Mouse (Mus musculus): ENCODE data around the gene AC109138.7. TPM values are rescaled to one million over a fixed set of nuclear protein-coding genes. Genes with fewer than 3 reads are reported as not detected.

Gene AC109138.7
- polyA plus RNA-seq, 1 experiment from 2014 or later: not detected

GRCm38 (mm10) chr19:4196548-4196947, 17.6 kb upstream of the AC109138.7 start:
- 0 out of 2 replicates have a peak overlapping the region, but pooled peaks have one; percentile 11 for H3K4me3 ChIP-seq
- WGBS: 71% methylated on average over 5 of the region's 5 CpGs
- H3K27ac ChIP-seq: no peak overlapping the region
- no peak for DNase-seq (ENCODE audit: extremely low spot score, low spot score)
- peaks cover 65% of the 10 kb centered on the region for H3K4me1 ChIP-seq
- H3K36me3 ChIP-seq (replicated peaks): peaks cover 78% of the 10 kb centered on the region
- H3K9me3 ChIP-seq: no peaks in the 10 kb centered on the region
- no peaks in the 10 kb centered on the region for H3K27me3 ChIP-seq (ENCODE audit: poor library complexity, severe bottlenecking)

GRCm38 (mm10) chr19:4197180-4197579, 17.0 kb upstream of the AC109138.7 start:
- no peaks in the 10 kb centered on the region for H3K9me3 ChIP-seq
- WGBS: 83% methylated on average over 3 of the region's 3 CpGs

GRCm38 (mm10) chr19:4201291-4201909, 12.8 kb upstream of the AC109138.7 start, which contains the start of gene Rad9a:
Gene Rad9a, minus strand, starts transcription at chr19:4201662.
- peak within 1 kb of the TSS; percentile 85 for H3K4me3 ChIP-seq
- peak; percentile 98 for DNase-seq (ENCODE audit: extremely low spot score, low spot score)
- H3K4me1 ChIP-seq: peaks cover 43% of the 10 kb centered on the region
- peaks cover 42% of the 10 kb centered on the region for H3K36me3 ChIP-seq (replicated peaks)
- H3K9me3 ChIP-seq: no peaks in the 10 kb centered on the region
- peaks cover 31% of the 10 kb centered on the region for H3K27me3 ChIP-seq (ENCODE audit: poor library complexity, severe bottlenecking)
- under 1% methylated on average over 34 of the region's 34 CpGs for WGBS
- H3K27ac ChIP-seq: peak within 1 kb of the TSS; percentile 93

More at GRCm38 (mm10) chr19:4197180-4197579, 17.0 kb upstream of the AC109138.7 start:
- Histone ChIP-seq H3K4me1 (peaks cover 66% of the 10 kb centered on the region), H3K27ac (no peak overlapping the region), H3K4me3 (no peak overlapping the region), H3K36me3 (replicated peaks) (peaks cover 78% of the 10 kb centered on the region), H3K27me3 (ENCODE audit: poor library complexity, severe bottlenecking) (0 out of 2 replicates have a peak, but pooled peaks cover under 1% of the 10 kb centered on the region)
- DNase-seq (ENCODE audit: extremely low spot score, low spot score): no peak

GRCm38 (mm10) chr19:4202149-4202548, 12.0 kb upstream of the AC109138.7 start:
- WGBS: 26% methylated on average over 7 of the region's 7 CpGs
- Histone ChIP-seq H3K27me3 (ENCODE audit: poor library complexity, severe bottlenecking) (peaks cover 33% of the 10 kb centered on the region), H3K9me3 (no peaks in the 10 kb centered on the region), H3K4me1 (peaks cover 35% of the 10 kb centered on the region), H3K36me3 (replicated peaks) (peaks cover 34% of the 10 kb centered on the region), H3K4me3 (peak overlapping the region; percentile 85), H3K27ac (peak overlapping the region; percentile 93)
- no peak for DNase-seq (ENCODE audit: extremely low spot score, low spot score)

GRCm38 (mm10) chr19:4203148-4203547, 11.0 kb upstream of the AC109138.7 start:
- Histone ChIP-seq H3K27me3 (ENCODE audit: poor library complexity, severe bottlenecking) (peaks cover 39% of the 10 kb centered on the region), H3K27ac (no peak overlapping the region), H3K4me3 (no peak overlapping the region), H3K9me3 (no peaks in the 10 kb centered on the region), H3K4me1 (peaks cover 35% of the 10 kb centered on the region), H3K36me3 (replicated peaks) (peaks cover 24% of the 10 kb centered on the region)
- WGBS: 70% methylated on average over 3 of the region's 3 CpGs
- DNase-seq (ENCODE audit: extremely low spot score, low spot score): no peak

GRCm38 (mm10) chr19:4203604-4204326, 10.4 kb upstream of the AC109138.7 start:
- DNase-seq (ENCODE audit: extremely low spot score, low spot score): no peak
- H3K36me3 ChIP-seq (replicated peaks): peaks cover 18% of the 10 kb centered on the region
- no peaks in the 10 kb centered on the region for H3K9me3 ChIP-seq
- 71% methylated on average over 13 of the region's 13 CpGs for WGBS
- no peak overlapping the region for H3K27ac ChIP-seq
- H3K4me1 ChIP-seq: peaks cover 35% of the 10 kb centered on the region
- peaks cover 45% of the 10 kb centered on the region for H3K27me3 ChIP-seq (ENCODE audit: poor library complexity, severe bottlenecking)
- H3K4me3 ChIP-seq: no peak overlapping the region

- no peak overlapping the region for H3K27ac ChIP-seq
- WGBS: 57% methylated on average over 4 of the region's 4 CpGs
- no peaks in the 10 kb centered on the region for H3K9me3 ChIP-seq
- H3K4me3 ChIP-seq: no peak overlapping the region
- H3K27me3 ChIP-seq (ENCODE audit: poor library complexity, severe bottlenecking): peaks cover 50% of the 10 kb centered on the region
- peaks cover 7% of the 10 kb centered on the region for H3K36me3 ChIP-seq (replicated peaks)
- no peak for DNase-seq (ENCODE audit: extremely low spot score, low spot score)
- H3K4me1 ChIP-seq: peaks cover 26% of the 10 kb centered on the region
Observed at GRCm38 (mm10) chr19:4204889-4205288, 9.3 kb upstream of the AC109138.7 start.

GRCm38 (mm10) chr19:4206971-4207370, 7.2 kb upstream of the AC109138.7 start:
- WGBS: 2% methylated on average over 2 of the region's 2 CpGs
- peaks cover 66% of the 10 kb centered on the region for H3K27me3 ChIP-seq (ENCODE audit: poor library complexity, severe bottlenecking)
- DNase-seq (ENCODE audit: extremely low spot score, low spot score): peak; percentile 71

GRCm38 (mm10) chr19:4208563-4208962, 5.6 kb upstream of the AC109138.7 start:
- H3K9me3 ChIP-seq: no peaks in the 10 kb centered on the region
- H3K27me3 ChIP-seq (ENCODE audit: poor library complexity, severe bottlenecking): peaks cover 70% of the 10 kb centered on the region
- no peak overlapping the region for H3K27ac ChIP-seq
- no peaks in the 10 kb centered on the region for H3K36me3 ChIP-seq (replicated peaks)
- WGBS: 71% methylated on average over 5 of the region's 5 CpGs
- H3K4me1 ChIP-seq: peaks cover 23% of the 10 kb centered on the region
- H3K4me3 ChIP-seq: no peak overlapping the region
- DNase-seq (ENCODE audit: extremely low spot score, low spot score): no peak

More at GRCm38 (mm10) chr19:4206971-4207370, 7.2 kb upstream of the AC109138.7 start:
- no peaks in the 10 kb centered on the region for H3K36me3 ChIP-seq (replicated peaks)
- H3K9me3 ChIP-seq: no peaks in the 10 kb centered on the region
- no peak overlapping the region for H3K27ac ChIP-seq
- H3K4me1 ChIP-seq: peaks cover 17% of the 10 kb centered on the region
- H3K4me3 ChIP-seq: no peak overlapping the region

GRCm38 (mm10) chr19:4211891-4212588, 2.1 kb upstream of the AC109138.7 start:
- DNase-seq (ENCODE audit: extremely low spot score, low spot score): no peak
- 17% methylated on average over 4 of the region's 4 CpGs for whole genome bisulfite sequencing
- no peaks in the 10 kb centered on the region for H3K36me3 ChIP-seq (replicated peaks)
- peaks cover 58% of the 10 kb centered on the region for H3K4me1 ChIP-seq
- H3K4me3 ChIP-seq: no peak overlapping the region
- peak overlapping the region; percentile 25 for H3K27ac ChIP-seq
- H3K9me3 ChIP-seq: no peaks in the 10 kb centered on the region
- peaks cover 84% of the 10 kb centered on the region for H3K27me3 ChIP-seq (ENCODE audit: poor library complexity, severe bottlenecking)

GRCm38 (mm10) chr19:4213524-4213974, 608 bp upstream of the AC109138.7 start:
- no peak for DNase-seq (ENCODE audit: extremely low spot score, low spot score)
- peaks cover 90% of the 10 kb centered on the region for H3K27me3 ChIP-seq (ENCODE audit: poor library complexity, severe bottlenecking)
- peak overlapping the region; percentile 74 for H3K4me3 ChIP-seq
- no peaks in the 10 kb centered on the region for H3K9me3 ChIP-seq
- peaks cover 71% of the 10 kb centered on the region for H3K4me1 ChIP-seq
- H3K27ac ChIP-seq: peak overlapping the region; percentile 87
- 5% methylated on average over 9 of the region's 9 CpGs for WGBS
- no peaks in the 10 kb centered on the region for H3K36me3 ChIP-seq (replicated peaks)

- Histone ChIP-seq H3K9me3 (no peaks in the 10 kb centered on the region), H3K4me1 (peaks cover 71% of the 10 kb centered on the region), H3K4me3 (peak overlapping the region; percentile 74), H3K27ac (peak overlapping the region; percentile 87), H3K36me3 (replicated peaks) (no peaks in the 10 kb centered on the region), H3K27me3 (ENCODE audit: poor library complexity, severe bottlenecking) (peaks cover 92% of the 10 kb centered on the region)
- WGBS: under 1% methylated on average over 63 of the region's 81 CpGs
- DNase-seq (ENCODE audit: extremely low spot score, low spot score): peak; percentile 53
Observed at GRCm38 (mm10) chr19:4214771-4215450, 754 bp downstream of the AC109138.7 start.

Measured in forebrain, embryonic 10.5 days (tissue).